Mouse (Mus musculus) cerebellum, postnatal 36 days (tissue): ENCODE measurements at regions not wholly inside any gene's neighbourhood (a gene's known extent, or its start where the extent isn't known, plus 50 kb on each side); places are given as distances from the start of the nearest gene placed in this dataset.

Source experiments
- DNase-seq, 2 experiments: peaks; one replicate each; pipeline ENCODE4 v3.0.0; 2021 to 2022; ENCODE audit warnings: mixed read lengths in 2 of 2

DNA sequence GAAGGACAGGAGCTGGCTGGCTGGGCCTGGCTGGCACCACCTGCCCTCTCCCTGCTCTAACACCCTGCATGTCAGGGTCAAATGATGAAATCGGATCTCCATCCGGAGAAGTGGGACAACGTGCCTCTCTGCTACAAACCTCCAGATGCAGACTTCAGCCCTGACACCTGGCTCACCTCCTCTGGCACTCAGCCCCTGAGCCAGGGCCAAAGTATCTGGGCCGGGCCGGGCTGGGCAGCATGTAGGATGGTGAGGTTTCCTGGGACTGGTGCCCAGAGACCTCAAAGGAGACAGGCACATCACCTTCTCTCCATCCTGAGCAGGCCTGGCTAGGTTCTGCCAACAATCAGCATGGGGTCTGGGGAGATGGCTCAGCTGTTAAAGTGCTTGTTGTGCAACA is 113.5 kb downstream of the Tfcp2l1 start:
- peak; percentile 10 to 19 for DNase-seq

DNA sequence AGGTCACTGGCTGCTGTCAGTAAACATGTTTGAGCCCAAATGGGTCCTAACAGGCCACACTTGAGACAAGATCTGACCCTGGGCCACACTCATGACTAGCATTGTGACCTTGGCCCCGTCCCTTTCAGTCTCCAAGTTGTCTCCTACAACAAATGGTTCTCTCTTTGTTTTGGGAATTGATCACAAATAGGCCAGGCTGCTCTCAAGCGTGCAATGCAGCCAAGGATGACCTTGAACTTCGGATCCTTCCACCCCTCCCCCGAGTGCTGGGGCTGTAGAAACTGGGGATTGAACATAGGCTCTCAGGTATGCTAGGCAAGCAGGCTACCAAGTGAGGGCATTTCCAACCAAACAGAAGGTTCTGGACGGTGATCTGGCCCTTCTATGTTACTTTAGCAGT is 120.5 kb downstream of the Tfcp2l1 start:
- no peak for DNase-seq

DNA sequence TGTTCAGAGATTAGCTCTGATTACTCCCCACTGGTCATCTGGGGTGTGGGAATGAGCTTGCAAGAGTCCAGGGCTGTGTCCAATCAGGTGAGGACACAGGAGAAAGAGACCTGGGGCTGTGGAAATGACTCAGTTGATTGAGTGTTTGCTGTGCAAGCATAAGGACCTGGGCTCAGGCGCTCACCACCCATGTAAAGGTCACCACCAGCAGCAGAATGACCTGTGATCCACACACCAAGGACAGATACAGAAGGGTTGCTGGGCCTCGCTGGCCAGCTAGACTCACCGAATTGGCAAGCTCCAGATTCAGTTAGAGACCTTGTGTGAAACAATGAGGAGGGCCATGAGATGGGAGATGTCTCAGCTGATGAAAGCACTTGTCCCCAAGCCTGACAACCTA is 125.1 kb downstream of the Tfcp2l1 start:
- DNase-seq, result no peak

DNA sequence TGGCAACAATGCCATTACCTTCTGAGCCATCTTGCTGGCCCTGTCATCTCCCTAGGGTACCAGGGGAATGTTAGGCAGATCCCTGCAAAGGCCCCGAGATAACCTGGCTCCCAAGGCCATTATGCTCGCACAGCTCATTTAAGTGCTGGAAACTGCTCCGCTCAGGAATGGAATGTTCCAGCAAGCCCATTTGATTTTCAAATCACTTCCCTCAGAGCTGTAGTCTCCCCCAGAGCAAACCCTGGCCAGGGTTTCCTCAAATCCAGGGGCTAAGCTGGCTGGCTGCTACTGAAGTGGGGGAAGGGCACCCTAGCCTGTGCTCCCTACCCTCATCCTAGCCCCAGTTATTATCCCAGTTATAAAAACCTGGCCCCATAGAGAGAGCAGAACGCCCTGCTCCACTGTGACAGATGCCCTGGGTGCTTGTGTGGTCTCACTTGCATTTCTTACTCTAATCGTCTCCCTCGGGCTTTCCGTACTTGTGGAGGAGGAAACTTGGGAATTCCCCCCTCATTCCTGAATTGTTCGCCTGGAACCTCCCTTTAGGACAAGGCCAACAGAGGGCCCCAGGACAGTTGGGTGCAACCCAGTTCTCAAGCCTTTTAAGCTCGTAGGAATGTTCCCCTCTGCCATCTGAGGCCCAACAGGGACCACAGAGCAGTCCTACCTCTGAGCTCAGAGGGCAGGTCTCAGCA is 128.6 kb downstream of the Tfcp2l1 start:
- DNase-seq, result no peak

DNA sequence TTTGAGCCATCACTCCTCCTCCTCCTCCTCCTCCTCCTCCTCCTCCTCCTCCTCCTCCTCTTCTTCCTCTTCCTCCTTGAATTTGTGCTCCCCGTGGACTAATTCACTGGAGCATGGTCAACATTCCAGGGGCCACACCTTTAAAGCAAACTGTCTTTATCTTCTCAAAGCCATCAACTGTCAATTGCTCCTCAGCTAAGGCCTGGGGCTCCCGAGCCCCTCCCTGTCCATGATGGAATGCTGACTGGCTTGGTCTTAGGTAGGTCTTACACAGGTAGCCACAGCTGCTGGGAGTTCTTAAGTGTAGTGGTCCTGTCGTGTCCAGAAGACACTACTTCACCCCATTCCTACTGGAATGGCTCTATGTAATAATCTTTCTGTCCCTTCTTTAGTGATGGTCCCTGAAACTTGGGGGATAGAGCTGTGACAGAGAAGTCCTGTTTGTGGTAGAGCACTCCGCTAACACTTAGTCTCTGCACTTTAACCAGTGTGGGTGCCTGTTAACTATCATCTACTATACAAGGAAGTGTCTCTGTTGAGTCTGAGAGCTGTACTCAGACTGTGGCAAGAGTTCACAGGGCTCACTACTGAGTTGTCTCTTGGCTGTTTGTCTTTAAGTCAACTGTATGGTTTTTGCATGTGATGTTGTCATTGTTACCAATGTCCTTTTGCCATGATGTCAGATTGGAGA is 129.7 kb downstream of the Tfcp2l1 start:
- no peak for DNase-seq

DNA sequence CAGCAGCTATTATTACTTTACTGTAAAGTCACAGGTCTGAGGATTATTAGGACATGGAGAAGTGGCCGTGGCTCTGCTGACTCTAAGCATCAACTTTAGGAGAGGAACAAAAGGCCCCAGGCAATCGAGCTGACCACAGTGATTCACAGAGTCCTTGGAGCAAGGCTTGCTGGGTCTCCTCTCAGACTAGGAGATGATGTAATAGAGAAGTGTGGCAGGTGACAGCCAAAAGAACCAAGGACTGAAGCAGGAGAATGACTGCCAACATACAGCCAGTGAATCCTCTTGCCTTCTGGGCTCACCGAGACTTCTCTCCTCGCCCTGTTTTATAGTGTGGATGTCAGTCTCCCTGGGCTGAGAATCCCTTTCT is 130.3 kb downstream of the Tfcp2l1 start:
- DNase-seq, result no peak

DNA sequence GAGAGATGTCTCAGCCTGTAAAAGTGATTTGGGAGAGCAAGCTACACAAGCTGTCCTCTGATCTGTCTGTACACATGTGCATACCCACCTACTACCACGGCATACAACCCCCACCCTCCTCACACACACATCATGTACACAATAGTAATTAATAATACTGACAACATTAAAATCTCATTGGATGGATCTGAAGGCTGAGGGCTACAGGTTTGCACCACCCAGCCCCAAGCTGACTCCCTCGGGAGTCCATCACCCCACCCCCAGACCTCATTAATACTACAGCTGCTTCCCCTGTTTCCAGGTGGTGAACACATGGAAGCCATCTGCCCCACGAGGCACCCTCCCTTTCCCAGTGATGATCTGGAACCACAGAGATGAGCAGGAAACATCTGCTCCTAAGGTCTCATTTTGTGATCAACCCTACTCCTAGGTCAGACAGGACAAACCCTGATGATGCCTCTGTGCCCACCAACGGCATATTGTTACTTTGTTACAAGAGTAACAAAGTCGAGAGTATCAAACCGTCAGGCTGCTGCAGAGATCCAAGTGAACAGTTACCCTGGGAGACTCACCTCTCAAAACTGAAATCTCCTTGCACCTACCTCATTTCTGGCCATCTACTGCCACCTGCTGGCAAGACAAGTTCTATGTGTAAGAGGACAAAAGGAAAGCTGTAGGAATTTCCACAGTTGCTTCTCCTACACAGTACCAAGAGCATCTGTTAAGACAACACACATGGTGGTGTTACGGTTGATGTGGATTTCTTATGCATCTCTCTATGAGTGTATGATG is 131.6 kb downstream of the Tfcp2l1 start:
- DNase-seq, result peak; percentile 78 to 86

DNA sequence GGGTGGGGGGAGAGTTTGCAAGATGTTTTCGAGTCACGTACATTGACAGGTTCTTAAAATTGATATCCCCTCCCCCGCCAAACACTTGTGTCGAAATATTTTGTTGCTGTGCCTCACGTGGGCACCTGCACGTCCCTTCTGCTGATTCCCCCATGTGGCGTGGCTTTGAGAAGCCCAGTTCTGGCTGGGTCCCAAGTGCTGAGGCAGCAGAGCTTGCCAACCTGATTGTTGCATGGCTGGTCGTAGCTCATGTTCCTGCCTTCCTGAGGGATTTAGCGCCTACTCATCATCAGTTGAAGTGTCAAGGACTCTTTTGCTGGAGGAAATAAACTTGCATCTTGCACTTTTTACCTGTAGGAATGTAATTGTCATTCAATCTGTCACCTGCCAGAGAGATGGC is 137.8 kb downstream of the Tfcp2l1 start:
- DNase-seq, result peak; percentile 13 to 30

DNA sequence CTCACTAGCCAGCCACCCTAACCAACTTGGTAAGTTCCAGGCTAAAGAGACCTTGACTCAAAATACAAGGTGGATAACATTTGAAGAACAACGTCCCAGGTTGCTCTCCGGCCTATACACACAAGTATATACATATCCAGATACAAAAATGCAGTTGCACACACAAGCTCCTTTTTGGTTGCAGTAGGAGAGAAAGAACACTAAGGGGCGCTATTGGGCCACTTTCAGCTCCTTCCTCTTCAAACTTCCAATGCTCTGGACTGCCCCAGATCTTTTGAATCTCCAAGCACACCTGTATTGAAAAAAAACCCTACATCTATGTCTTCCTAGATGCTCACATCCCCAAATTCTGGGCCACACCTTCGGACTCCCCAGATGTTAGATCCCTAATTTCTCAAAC is 141.1 kb downstream of the Tfcp2l1 start:
- DNase-seq, result peak; percentile 33 to 55

DNA sequence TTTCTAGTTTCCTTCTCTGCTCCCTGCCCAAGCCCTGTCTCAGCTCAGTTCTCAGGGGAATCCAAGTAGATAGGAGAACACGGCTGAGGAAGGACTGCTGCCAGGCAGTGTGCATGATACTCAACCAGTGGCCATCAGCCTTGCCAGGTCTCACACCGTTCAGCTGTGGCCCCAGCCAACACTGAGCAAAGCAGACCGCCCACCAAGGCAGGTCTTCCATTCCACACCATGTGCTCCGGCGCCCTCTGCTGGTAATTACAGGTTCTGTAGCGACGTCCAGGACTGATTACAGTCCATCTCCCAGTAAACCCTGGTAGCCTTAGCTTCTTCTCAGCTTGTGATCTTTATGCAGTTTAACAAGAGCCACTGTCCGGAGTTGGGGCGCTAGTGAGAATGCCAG is 144.5 kb downstream of the Tfcp2l1 start:
- DNase-seq, result peak; percentile 55 to 63

DNA sequence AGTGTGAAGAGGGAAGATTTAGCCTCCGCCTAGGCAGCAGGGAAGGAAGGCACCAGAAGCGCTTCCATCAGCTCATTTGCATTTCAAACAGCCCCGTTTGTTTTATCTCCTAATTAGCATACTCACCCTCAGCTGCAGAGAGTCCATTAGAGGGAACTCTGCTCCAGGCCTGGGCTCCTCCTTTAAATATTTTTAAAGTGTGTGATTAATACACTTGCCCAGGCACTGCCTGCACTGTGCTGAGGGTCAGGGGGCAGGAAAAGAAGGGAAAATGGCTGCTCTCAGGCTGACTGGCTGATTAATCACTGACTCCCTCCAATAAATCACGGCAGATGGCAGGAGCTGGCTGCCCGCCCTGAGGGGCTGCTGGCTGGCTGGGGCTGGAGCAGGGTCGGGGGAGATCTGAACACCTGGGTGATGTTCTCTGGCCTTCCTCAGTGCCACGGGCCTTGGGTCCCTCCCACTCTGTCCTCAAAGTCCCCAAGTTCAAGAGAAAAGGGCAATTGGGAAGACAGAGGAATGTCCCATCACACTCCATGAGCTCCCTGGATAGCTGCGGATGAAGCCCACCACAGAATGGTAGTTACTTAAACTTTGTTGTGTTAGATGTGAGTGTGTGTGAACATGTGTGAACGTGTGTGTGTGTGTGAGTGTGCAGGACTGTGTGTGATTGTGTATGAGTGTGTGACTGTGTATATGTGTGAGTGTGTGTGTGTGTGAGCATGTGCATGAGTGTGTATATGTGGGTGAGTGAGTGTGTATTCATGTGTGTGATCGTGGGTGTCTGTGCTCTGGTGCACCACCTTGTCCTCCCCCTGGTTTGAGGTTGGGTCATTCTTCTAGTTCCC is 149.1 kb downstream of the Tfcp2l1 start:
- no peak for DNase-seq
